In genomic region chr12:21778308-21778707, GRCm38 (mm10) we compare ENCODE assay signal across 7 mouse cellular contexts.
DNase-seq lines count a peak whose midpoint lies in the region; ATAC-seq and TF ChIP-seq lines count a peak whose summit lies in the region.
"Not testable (repeated sequence)": the region's sequence is repeated elsewhere in the genome, so short reads cannot be mapped to it uniquely, and the experiment has no call there.

No protein-coding gene starts in this region.

- not testable (repeated sequence) for H3K27me3 ChIP-seq in embryonic facial prominence, embryonic 14.5 days (replicated peaks; ENCODE audit: control insufficient read depth, insufficient read depth, low read length); heart, embryonic 13.5 days (replicated peaks); hindbrain, embryonic 13.5 days; kidney, postnatal 0 days (ENCODE audit: insufficient read depth, low read length); liver, embryonic 12.5 days (replicated peaks); stomach, embryonic 15.5 days (replicated peaks)

- peak overlapping the region; percentile 8; the same call in 1 of the 2 replicates for H3K4me3 ChIP-seq in embryonic facial prominence, embryonic 14.5 days (ENCODE audit: low read depth, low read length)
- H3K4me3 ChIP-seq in heart, embryonic 13.5 days = peak overlapping the region; percentile 50
- H3K4me3 ChIP-seq in hindbrain, embryonic 13.5 days = peak overlapping the region; percentile 15; the same call in 1 of the 2 replicates
- H3K4me3 ChIP-seq in kidney, postnatal 0 days (replicated peaks; ENCODE audit: low read depth, low read length) = not testable (repeated sequence)
- H3K4me3 ChIP-seq in liver, embryonic 12.5 days = peak overlapping the region; percentile 56
- H3K4me3 ChIP-seq in stomach, embryonic 15.5 days (replicated peaks) = peak overlapping the region; percentile 28

- not testable (repeated sequence) for H3K9ac ChIP-seq in embryonic facial prominence, embryonic 14.5 days (ENCODE audit: low read depth, low read length); hindbrain, embryonic 13.5 days; kidney, postnatal 0 days (ENCODE audit: low read depth, low read length); stomach, embryonic 15.5 days
- peak overlapping the region; percentile 58; the same call in 1 of the 2 replicates for H3K9ac ChIP-seq in heart, embryonic 13.5 days
- H3K9ac ChIP-seq in liver, embryonic 12.5 days = peak overlapping the region; percentile 52; the same call in 1 of the 2 replicates

- H3K36me3 ChIP-seq in embryonic facial prominence, embryonic 14.5 days (ENCODE audit: control insufficient read depth, insufficient read depth, low read length); heart, embryonic 13.5 days; hindbrain, embryonic 13.5 days; kidney, postnatal 0 days (ENCODE audit: insufficient read depth, low read length); liver, embryonic 12.5 days; stomach, embryonic 15.5 days: not testable (repeated sequence)

- not testable (repeated sequence) for H3K9me3 ChIP-seq in embryonic facial prominence, embryonic 14.5 days (ENCODE audit: control insufficient read depth, low read length); heart, embryonic 13.5 days; hindbrain, embryonic 13.5 days; kidney, postnatal 0 days (replicated peaks; ENCODE audit: low read length); liver, embryonic 12.5 days (replicated peaks); stomach, embryonic 15.5 days

- 29% methylated on average over 13 of the region's 50 CpGs for WGBS in embryonic facial prominence, embryonic 14.5 days
- WGBS in heart, embryonic 13.5 days = 14% methylated on average over 44 of the region's 50 CpGs
- 27% methylated on average over 46 of the region's 50 CpGs for WGBS in hindbrain, embryonic 13.5 days
- WGBS in kidney, postnatal 0 days = 26% methylated on average over 41 of the region's 50 CpGs
- WGBS in liver, embryonic 12.5 days (ENCODE audit: insufficient replicate concordance) = 20% methylated on average over 36 of the region's 50 CpGs
- 25% methylated on average over 50 of the region's 50 CpGs for WGBS in stomach, embryonic 15.5 days

- not testable (repeated sequence) for ATAC-seq in embryonic facial prominence, embryonic 14.5 days (ENCODE audit: low read depth); heart, embryonic 13.5 days (ENCODE audit: extremely low read depth, insufficient number of reproducible peaks, low FRiP score, low TSS enrichment); hindbrain, embryonic 13.5 days (ENCODE audit: low FRiP score); kidney, postnatal 0 days (replicated peaks; ENCODE audit: low FRiP score, low read depth); liver, embryonic 12.5 days; stomach, embryonic 15.5 days (ENCODE audit: insufficient read depth, low FRiP score, low read depth)

- not testable (repeated sequence) for DNase-seq in embryonic facial prominence, embryonic 14.5 days (ENCODE audit: low spot score); kidney, postnatal 0 days (ENCODE audit: low spot score)
- peak; percentile 2 for DNase-seq in lung, postnatal 10 days

- not testable (repeated sequence) for H3K4me1 ChIP-seq in embryonic facial prominence, embryonic 14.5 days (ENCODE audit: control insufficient read depth, insufficient read depth, low read length); heart, embryonic 13.5 days; hindbrain, embryonic 13.5 days (replicated peaks); kidney, postnatal 0 days (replicated peaks; ENCODE audit: insufficient read depth, low read length); liver, embryonic 12.5 days; stomach, embryonic 15.5 days

- not testable (repeated sequence) for H3K27ac ChIP-seq in embryonic facial prominence, embryonic 14.5 days (replicated peaks; ENCODE audit: low read depth, low read length); heart, embryonic 13.5 days (replicated peaks); hindbrain, embryonic 13.5 days; kidney, postnatal 0 days; liver, embryonic 12.5 days; stomach, embryonic 15.5 days

- H3K4me2 ChIP-seq in embryonic facial prominence, embryonic 14.5 days (ENCODE audit: low read depth, low read length) = not testable (repeated sequence)
- H3K4me2 ChIP-seq in heart, embryonic 13.5 days = peak overlapping the region; percentile 65
- peak overlapping the region; percentile 29; the same call in 1 of the 2 replicates for H3K4me2 ChIP-seq in hindbrain, embryonic 13.5 days
- H3K4me2 ChIP-seq in kidney, postnatal 0 days (ENCODE audit: low read length) = peak overlapping the region; percentile 21
- peak overlapping the region; percentile 68 for H3K4me2 ChIP-seq in liver, embryonic 12.5 days
- peak overlapping the region; percentile 37 for H3K4me2 ChIP-seq in stomach, embryonic 15.5 days

- not testable (repeated sequence) for TF ChIP-seq CTCF in kidney, postnatal 0 days (IDR thresholded peaks at IDR 0.05; ENCODE audit: low read depth)
